Mouse (Mus musculus) T-helper 2 cell (primary cell): ENCODE results near the gene Golph3.

ENCODE experiments used
- in situ Hi-C: fragments of 300-600 bp; cut with MboI, MseI; formaldehyde crosslinking; loops from one replicate; pipeline ENCODE4 v1.15.1; 2025; ENCODE audit warnings: high pct_unique_total_duplicates

The Golph3 gene

GRCm38 (mm10) chr15:12321091-12321787 is at the start of gene Golph3:
TSS of gene Golph3 (plus strand) at chr15:12321450.
- in situ Hi-C loops = no loop called here

GRCm38 (mm10) chr15:12273325-12274052 is 47.8 kb upstream of the Golph3 start:
- in situ Hi-C loops = loop anchor here (25.0 kb wide), 1 partner anchor 1286 kb away; the partner anchor contains the start of gene Amacr

- in situ Hi-C loops = loop anchor here (25.0 kb wide), 1 partner anchor 1287 kb away; the partner anchor contains the start of gene Amacr
Measured at GRCm38 (mm10) chr15:12274053-12274769, 47.0 kb upstream of the Golph3 start.

- in situ Hi-C loops = no loop called here
Measured at GRCm38 (mm10) chr15:12275091-12275623, 46.1 kb upstream of the Golph3 start.

GRCm38 (mm10) chr15:12279816-12280215 is 41.4 kb upstream of the Golph3 start:
- in situ Hi-C loops = no loop called here

- in situ Hi-C loops = no loop called here
Measured at GRCm38 (mm10) chr15:12284794-12285534, 36.3 kb upstream of the Golph3 start.

GRCm38 (mm10) chr15:12285535-12285809 is 35.8 kb upstream of the Golph3 start:
- in situ Hi-C loops = no loop called here

- in situ Hi-C loops = no loop called here
Measured at GRCm38 (mm10) chr15:12290330-12290729, 30.9 kb upstream of the Golph3 start.

- in situ Hi-C loops = no loop called here
Measured at GRCm38 (mm10) chr15:12291757-12292156, 29.5 kb upstream of the Golph3 start.

GRCm38 (mm10) chr15:12296228-12296627 is 25.0 kb upstream of the Golph3 start:
- in situ Hi-C loops = no loop called here

GRCm38 (mm10) chr15:12298231-12298737 is 23.0 kb upstream of the Golph3 start:
- in situ Hi-C loops = no loop called here

GRCm38 (mm10) chr15:12301771-12302170 is 19.5 kb upstream of the Golph3 start:
- in situ Hi-C loops = no loop called here

- in situ Hi-C loops = no loop called here
Measured at GRCm38 (mm10) chr15:12306188-12307071, 14.8 kb upstream of the Golph3 start.

- in situ Hi-C loops = no loop called here
Measured at GRCm38 (mm10) chr15:12307114-12307513, 14.1 kb upstream of the Golph3 start.

GRCm38 (mm10) chr15:12308539-12308938 is 12.7 kb upstream of the Golph3 start:
- in situ Hi-C loops = no loop called here

- in situ Hi-C loops = loop anchor here (10.0 kb wide), 2 partner anchors 86 to 906 kb away; no protein-coding TSS in a partner anchor
Measured at GRCm38 (mm10) chr15:12310676-12311075, 10.6 kb upstream of the Golph3 start.

GRCm38 (mm10) chr15:12311465-12311864 is 9.8 kb upstream of the Golph3 start:
- in situ Hi-C loops = loop anchor here (10.0 kb wide), 2 partner anchors 87 to 907 kb away; no protein-coding TSS in a partner anchor

- in situ Hi-C loops = loop anchor here (10.0 kb wide), 2 partner anchors 88 to 908 kb away; no protein-coding TSS in a partner anchor
Measured at GRCm38 (mm10) chr15:12313255-12313654, 8.0 kb upstream of the Golph3 start.

GRCm38 (mm10) chr15:12314584-12314983 is 6.7 kb upstream of the Golph3 start:
- in situ Hi-C loops = loop anchor here (10.0 kb wide), 2 partner anchors 90 to 910 kb away; no protein-coding TSS in a partner anchor

GRCm38 (mm10) chr15:12315996-12316395 is 5.3 kb upstream of the Golph3 start:
- in situ Hi-C loops = loop anchor here (10.0 kb wide), 2 partner anchors 91 to 911 kb away; no protein-coding TSS in a partner anchor
